Mouse (Mus musculus) ES-Bruce4 (cell line): Measurements from ENCODE around the gene Gm340.
A peak's percentile ranks its signal among the peaks of the same experiment; 100 is the strongest.

ENCODE experiments used
- CTCF ChIP-seq: IDR thresholded peaks from one replicate; pipeline ENCODE4 v1.8.1; 2011; ENCODE audit warnings: low read depth, low read length
- POLR2A ChIP-seq: IDR thresholded peaks from one replicate; pipeline ENCODE4 v1.8.1; 2011; ENCODE audit warnings: low read length; ENCODE audit not compliant: insufficient read depth

- peak; percentile 49 for TF ChIP-seq CTCF
- TF ChIP-seq POLR2A = no peak
Measured at GRCm38 (mm10) chr19:41629532-41629931, 47.4 kb downstream of the Gm340 start.
